Mouse (Mus musculus) A20 (cell line): ENCODE measurements around the gene Rbbp8nl.

Experiments used
- DNase-seq: peaks from one replicate; pipeline ENCODE4 v3.0.0-alpha.2; 2011; ENCODE audit warnings: low read depth, low spot score

Rbbp8nl gene

DNA sequence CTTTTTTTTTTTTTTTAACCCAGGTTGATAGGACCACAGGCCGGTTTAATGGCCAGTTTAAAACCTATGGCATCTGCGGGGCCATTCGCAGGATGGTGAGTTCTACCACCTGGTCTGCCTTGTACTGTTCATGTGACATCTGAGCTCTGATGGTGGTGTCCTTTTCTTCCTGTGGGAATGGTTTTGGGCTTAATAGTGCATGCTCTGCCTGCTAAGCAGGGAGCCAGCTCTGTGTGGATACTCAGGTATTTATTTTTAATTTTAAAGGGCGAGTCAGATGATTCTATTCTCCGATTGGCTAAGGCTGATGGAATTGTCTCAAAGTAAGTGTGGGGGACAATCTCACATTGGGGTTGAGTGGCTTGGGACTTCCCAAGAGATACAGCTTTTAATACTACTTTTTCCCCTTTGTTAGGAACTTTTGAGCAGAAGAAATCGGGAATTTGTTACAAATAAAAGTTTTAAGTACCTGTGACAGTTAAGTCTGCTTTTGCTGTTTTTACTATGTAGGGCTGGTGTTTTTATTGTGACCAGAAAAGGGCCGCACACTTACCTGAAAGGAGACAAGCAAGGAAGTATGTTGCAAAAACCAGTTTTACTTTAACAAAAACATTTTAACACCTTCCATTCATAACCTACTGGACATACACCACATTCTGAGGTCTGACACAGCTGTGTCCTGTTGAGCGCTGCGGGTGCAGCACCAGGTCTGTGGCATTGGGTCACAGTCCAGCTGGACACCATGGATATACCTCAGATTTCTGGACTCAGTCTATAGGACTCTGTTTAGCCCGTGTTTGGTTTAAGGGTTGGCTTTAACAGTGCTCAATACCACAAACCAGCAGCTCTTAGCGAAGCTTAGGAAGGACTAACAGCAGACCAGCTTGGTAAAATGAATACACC lies 31.5 kb downstream of the Rbbp8nl start:
- DNase-seq, result no peak

DNA sequence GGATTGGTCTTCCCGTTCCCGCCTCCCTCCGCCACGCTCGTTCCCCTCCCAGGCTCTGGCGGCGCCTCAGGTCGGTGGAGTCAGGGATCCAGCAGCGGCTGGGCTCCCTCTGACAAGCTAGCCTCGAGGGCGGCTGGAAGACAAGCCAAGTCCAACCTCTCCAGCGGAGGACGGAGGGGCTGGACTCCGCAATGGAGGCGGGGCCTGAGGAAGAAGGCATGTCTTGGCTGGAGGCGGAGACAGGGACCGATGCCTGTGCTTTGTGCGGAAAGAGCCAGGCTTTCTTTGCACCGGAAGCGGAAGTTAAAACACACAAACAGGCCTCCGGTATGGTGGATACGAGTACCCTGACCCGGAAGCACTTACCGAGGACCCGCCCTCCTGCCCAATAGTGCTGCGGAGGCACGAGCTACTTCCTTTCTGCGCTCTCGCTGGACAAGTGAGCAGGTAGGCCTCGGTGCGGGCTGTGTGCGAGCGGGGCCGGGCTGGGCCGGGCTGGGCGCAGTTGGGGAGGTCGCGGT lies 32.6 kb downstream of the Rbbp8nl start, which contains the start of gene Rps21:
Rps21 (plus strand) TSS at position 377 of the 521 bp plus-strand sequence.
- peak; percentile 99 for DNase-seq

- peak; percentile 80 for DNase-seq
Measured at GRCm38 (mm10) chr2:180256296-180257000, 33.2 kb downstream of the Rbbp8nl start.

GRCm38 (mm10) chr2:180255701-180256100 lies 34.0 kb downstream of the Rbbp8nl start:
- peak; percentile 81 for DNase-seq

DNA sequence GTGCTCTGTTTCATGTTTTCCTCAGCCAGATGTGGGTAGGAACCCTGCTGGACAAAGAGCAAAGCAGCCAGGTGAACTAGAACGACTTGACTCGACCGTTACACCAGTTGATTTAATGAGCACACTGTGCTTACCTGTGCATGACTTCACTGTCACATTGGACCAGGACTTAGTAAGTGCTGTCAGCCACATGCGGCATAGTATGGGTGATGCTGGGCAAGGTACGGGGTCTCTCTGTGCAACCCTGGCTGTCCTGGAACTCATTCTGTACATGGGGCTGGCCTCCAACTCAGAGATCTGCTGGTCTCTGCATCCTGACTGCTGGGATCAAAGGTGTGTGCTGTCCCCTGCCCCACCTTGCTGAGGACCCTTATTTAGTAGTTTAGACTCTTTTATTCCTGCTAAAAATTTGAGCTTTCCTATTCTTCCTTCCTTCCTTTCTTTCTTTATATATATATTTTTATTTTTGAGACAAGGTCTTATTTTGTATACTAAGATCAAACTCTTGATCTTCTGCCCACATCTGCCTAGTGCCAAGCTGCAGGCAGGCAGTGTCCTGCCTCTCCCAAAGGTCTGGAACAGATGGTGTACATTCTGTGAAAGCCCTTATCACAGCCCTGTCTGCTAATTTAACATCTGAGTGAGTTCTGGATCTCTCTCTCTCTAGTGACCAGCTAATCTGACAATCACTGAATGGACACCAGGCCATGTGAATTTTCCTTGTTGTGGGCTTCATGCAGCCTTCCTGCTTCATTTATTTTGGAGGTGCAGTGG lies 35.1 kb downstream of the Rbbp8nl start:
- no peak for DNase-seq

GRCm38 (mm10) chr2:180251838-180252237 lies 37.8 kb downstream of the Rbbp8nl start:
- DNase-seq, result no peak

DNA sequence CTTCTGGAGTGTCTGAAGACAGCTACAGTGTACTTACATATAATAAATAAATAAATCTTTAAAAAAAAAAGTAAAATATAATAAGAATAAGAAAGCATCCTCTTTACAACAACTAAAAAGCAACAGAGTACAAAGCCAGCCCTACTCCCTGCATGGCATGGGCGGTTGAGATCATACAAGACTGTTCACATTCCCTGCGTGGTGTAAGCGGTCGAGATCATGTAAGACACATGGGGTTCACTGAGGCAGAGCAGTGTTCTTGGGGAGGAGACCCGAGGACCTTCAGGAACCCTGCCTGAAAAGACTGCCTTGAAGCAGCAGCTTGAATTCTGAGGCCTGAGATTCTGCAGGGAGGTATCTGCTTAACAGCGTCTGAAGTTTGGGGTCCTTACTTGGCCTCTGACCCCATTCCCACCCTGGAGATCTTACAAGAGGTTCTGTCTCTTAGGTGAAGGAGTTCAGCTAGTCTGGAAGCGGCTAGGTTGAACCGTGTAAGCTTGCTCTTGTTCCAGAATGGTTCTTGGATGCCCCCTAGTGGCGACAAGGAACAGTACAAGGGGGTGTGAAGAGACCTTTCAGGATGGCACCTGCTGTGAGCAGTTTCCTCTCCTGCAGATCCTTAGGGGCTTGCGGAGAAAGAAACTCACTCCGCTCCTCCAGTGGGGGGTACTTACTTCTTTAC lies 38.6 kb downstream of the Rbbp8nl start:
- DNase-seq, result peak; percentile 83

DNA sequence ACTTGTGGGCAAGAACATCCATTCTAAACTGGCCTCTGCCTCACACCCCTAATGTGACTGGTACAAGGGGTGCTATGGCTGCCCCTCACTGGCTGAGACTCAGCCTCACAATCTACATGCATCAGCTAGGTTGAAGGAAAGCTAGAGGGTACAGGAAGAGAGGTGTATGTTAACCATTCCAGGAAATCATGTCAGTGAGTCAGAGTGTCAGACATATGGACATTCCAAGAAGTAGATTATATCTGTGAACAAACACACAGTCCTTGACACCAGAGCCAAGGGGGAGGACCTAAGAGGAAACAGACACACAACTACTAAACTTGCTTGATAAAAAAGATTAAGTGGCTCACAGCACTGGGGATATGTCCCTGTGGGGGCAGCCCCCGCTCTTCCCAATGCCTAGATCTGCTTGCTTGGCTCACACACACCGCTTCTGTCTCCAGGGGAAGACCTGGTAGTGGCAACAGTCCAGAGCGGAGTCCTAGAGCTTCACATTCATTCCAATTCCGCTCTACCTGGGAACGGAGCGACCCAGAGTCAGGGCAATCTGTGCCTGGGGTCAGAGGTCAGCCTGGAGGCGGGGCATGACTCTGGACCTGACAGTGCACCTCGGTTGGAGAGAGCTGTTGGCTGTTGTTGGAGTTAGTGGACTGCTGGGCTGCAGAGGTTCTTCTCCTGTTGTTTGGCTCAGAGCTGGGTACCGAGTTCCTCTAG lies 40.6 kb downstream of the Rbbp8nl start:
- DNase-seq, result no peak

DNA sequence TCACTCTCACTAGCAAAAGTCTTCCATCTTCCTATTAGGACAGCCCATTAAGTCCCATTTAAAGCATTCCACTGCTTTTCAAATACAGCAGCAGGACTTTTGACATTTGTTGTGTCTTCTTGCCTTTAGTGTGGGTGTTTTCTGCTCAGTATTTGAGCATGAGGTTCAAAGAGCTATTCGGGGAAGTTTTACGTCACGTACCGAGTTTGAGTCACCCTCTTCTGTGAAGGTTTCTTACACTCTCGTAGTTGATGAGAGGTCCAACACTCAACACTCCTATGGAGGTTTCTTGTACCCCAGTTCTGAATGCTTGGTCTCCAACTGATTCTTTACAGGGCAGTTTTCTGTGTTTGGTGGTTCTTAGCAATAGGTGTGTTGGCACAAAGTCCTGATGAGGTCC lies 41.8 kb downstream of the Rbbp8nl start:
- no peak for DNase-seq

DNA sequence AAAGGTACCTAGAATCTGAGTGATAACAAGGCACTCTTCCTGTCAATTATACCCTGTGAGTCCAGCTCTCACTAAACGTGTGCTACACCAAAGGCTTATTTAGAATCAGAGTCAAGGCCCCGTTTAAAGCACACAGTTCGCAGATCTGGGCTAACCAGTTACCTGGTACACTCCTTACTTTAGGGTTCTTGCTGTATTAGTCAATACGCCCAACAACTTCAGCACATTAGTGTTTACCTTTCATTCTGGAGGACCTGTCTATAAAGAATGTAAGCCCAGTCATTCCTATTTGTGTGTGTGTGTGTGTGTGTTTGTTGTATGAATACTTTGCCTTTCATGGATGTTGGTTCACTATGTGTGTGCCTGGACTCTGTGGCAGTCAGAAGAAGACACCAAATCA lies 46.6 kb downstream of the Rbbp8nl start:
- no peak for DNase-seq

- no peak for DNase-seq
Measured at GRCm38 (mm10) chr2:180238591-180238990, 51.1 kb downstream of the Rbbp8nl start.

DNA sequence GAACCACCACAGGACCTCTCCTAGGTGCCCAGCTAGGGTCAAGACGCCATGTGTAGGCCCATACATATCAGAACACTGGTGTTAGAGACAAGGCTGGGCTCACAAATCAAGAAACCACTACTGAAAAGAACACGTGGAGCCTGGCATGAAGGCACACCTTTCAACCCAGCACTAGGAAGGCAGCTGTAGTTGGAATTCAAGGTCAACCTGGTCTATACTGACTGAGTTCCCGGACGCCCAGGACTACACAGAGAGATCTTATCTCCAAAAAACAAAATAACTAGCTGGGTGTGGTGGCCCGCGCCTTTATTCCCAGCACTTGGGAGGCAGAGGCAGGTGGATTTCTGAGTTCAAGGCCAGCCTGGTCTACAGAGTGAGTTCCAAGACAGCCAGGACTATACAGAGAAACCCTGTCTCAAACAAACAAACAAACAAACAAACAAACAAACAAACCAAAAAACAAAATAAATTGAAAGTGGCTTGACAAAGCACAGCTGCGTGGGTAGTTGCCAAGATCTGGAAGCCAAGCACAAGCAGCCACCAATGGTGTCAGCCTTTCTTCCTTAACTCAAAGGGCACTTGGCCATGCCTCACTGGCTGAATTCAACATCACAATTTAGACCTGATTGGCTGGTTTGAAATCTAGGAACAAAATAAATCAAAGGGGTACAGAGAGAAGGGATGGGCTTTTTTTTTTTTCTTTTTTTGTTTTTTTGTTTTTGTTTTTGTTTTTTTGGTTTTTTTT lies 51.9 kb downstream of the Rbbp8nl start:
- DNase-seq, result no peak

- no peak for DNase-seq
Measured at GRCm38 (mm10) chr2:180236930-180237329, 52.7 kb downstream of the Rbbp8nl start.

DNA sequence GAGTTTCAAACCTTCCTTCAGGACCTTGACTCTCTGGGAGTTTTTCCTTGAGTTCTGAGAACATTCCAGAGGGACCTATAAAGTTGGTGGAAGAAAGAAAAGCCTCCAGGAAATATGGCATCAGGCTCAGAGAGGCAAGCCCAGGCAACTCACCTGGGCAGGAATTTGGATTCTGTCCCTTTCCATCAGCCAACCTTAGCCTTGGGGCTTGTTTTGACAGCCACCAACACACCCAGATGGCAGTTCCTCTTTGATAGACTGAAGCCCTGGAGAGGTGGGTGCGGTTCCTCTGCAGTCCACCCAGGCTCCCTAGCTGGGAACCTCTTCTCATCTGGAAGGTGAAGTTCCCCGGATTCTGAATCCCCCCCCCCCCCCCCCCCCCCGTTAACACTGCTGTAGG lies 53.2 kb downstream of the Rbbp8nl start:
- DNase-seq, result no peak

DNA sequence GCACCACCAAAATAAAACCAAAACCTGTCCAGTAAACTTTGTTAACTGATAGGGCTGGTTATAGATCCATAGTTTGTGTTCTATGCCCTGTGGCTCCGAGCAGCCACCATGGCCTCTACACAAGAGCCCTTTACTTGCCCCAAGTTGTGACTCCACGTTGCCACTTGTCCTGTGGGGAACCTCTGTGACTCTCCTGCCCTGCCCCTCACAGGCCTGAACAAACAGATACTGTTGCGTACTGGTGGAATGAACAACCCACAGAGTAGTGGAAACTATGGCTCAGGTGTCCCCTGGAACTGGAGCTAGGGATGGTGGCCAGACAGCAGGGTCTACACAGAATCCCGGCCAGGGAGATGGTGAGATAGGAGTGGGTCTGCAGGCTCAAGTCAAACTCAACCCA lies 53.9 kb downstream of the Rbbp8nl start:
- no peak for DNase-seq

DNA sequence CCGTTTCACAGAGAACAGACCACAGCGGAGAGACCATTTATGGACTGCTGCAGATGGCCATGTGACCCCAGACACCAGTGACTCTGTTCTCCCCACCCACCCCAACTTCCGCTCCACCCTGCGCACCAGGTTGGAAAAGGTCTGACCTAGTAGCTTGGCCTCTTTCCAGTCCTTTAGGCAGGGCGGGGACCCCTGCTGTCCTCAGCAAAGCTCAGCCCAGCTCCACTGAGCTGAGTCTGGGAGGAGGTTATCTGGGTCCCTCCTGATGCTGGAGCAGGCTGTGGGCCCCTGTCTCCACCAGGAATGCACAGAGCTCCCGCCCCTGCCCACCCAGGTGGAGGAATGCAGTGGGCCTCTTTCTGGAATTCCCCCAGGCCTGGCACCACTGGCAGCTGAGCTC lies 54.7 kb downstream of the Rbbp8nl start:
- no peak for DNase-seq

GRCm38 (mm10) chr2:180234353-180234752 lies 55.3 kb downstream of the Rbbp8nl start:
- no peak for DNase-seq

DNA sequence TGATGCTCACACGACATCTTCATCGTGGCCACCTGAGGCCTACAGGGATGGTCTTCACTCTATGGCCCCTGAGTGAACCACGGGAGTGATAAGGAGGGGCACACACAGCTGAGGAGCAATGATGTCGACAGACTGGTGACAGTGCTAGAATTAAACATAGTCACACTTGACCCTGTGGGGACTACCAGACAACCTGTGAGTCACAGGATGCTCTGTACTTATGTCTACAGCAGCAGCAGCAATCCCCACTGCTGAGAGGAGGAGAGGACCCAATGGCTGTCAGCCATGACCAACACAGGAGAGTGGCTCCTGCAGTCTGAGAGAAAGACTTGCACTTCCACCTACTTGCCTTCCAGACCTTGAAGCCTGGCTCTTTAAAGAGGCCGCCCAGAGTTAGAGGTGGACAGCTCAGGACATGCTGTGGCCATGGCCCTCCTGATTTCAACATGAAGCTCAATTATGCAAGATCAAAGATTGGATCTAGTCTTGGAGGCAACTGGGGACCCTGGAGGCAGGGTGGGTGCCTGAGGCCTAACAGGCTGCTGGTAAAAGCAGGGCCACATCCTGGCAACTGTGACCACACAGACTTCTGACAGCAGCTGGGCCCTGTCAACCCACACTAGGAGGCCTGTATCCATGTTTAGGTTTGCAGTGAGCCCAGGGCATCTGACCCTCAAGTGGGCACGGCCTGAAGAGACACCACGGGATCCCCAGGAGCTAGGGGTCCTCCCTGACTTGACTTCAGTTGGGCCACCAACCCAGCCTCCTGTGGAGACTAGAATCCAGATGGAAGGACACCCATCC lies 56.4 kb downstream of the Rbbp8nl start:
- no peak for DNase-seq

- no peak for DNase-seq
Measured at GRCm38 (mm10) chr2:180230482-180230881, 59.2 kb downstream of the Rbbp8nl start.
